Mouse (Mus musculus) liver, adult 2 months (tissue): ENCODE results near the gene Sohlh1.

Experiments used
- CTCF ChIP-seq: fragments of 200-500 bp; IDR thresholded peaks from 2 replicates; pipeline ENCODE4 v1.5.1; 2011; ENCODE audit warnings: low read depth, low read length, control low read depth
- POLR2A ChIP-seq: fragments of 200-500 bp; IDR thresholded peaks from 2 replicates; pipeline ENCODE4 v1.6.1; 2011; ENCODE audit warnings: low read length, control low read depth; ENCODE audit not compliant: insufficient read depth; ENCODE audit errors: extremely low read depth

- no peak for TF ChIP-seq CTCF
- no peak for TF ChIP-seq POLR2A
Measured at GRCm38 (mm10) chr2:25842758-25843157, 4.3 kb downstream of the Sohlh1 start.
